Mouse (Mus musculus) thymus, postnatal 0 days (tissue): ENCODE results near the gene Prrg4. TPM values are rescaled to one million over a fixed set of nuclear protein-coding genes. Genes with fewer than 3 reads are reported as not detected.
A peak's percentile ranks its signal among the peaks of the same experiment; 100 is the strongest.
"Not testable (repeated sequence)": the region's sequence is repeated elsewhere in the genome, so short reads cannot be mapped to it uniquely, and the experiment has no call there.

Experiments
- DNase-seq: peaks from one replicate; pipeline ENCODE4 v3.0.0-alpha.2; 2015; ENCODE audit warnings: low spot score
- polyA plus RNA-seq: library from polyadenylated mRNA; unstranded; fragments of >200 nt; fragmentation: Nextera tagmentation; extraction: Ambion mirVana; gene quantifications from 2 replicates; pipeline ENCODE4 v1.2.1, GENCODE M21; 2015

Gene Prrg4
- polyA plus RNA-seq, 1 experiment from 2014 or later: 2.3 TPM

- no peak for DNase-seq
These were observed 7.1 kb downstream of the Prrg4 start for GRCm38 (mm10) chr2:104842559-104842958.

GRCm38 (mm10) chr2:104841736-104842135 lies 7.9 kb downstream of the Prrg4 start:
- DNase-seq: no peak

GRCm38 (mm10) chr2:104840974-104841373 lies 8.7 kb downstream of the Prrg4 start:
- no peak for DNase-seq

- no peak for DNase-seq
These were observed 17.2 kb downstream of the Prrg4 start for GRCm38 (mm10) chr2:104832486-104832885.

- no peak for DNase-seq
These were observed 23.5 kb downstream of the Prrg4 start for GRCm38 (mm10) chr2:104826191-104826590.

GRCm38 (mm10) chr2:104818763-104819162 lies 30.9 kb downstream of the Prrg4 start:
- not testable (repeated sequence) for DNase-seq

- DNase-seq: peak; percentile 10
These were observed 31.9 kb downstream of the Prrg4 start for GRCm38 (mm10) chr2:104817555-104818330.

GRCm38 (mm10) chr2:104816866-104817439 lies 32.7 kb downstream of the Prrg4 start:
- peak; percentile 87 for DNase-seq

GRCm38 (mm10) chr2:104816371-104816827 lies 33.3 kb downstream of the Prrg4 start, which contains the start of gene Qser1:
TSS of gene Qser1 (minus strand) at chr2:104816760.
- DNase-seq: no peak

GRCm38 (mm10) chr2:104815561-104816370 lies 33.9 kb downstream of the Prrg4 start:
- peak; percentile 42 for DNase-seq

GRCm38 (mm10) chr2:104814181-104814951 lies 35.3 kb downstream of the Prrg4 start:
- DNase-seq: no peak

GRCm38 (mm10) chr2:104805435-104805834 lies 44.2 kb downstream of the Prrg4 start:
- no peak for DNase-seq

Other genes starting within 250 kb of the Prrg4 start
- 12.6 and 16.4 TPM in 2 replicates for gene Tcp11l1, start 137.7 kb downstream of the Prrg4 start, polyA plus RNA-seq
- not detected in 2 replicates for gene Pin1rt1, start 133.5 kb downstream of the Prrg4 start, polyA plus RNA-seq
- gene Depdc7, start 107.0 kb downstream of the Prrg4 start, polyA plus RNA-seq: 3.7 and 4.0 TPM in 2 replicates
- gene Qser1, start 33.1 kb downstream of the Prrg4 start, polyA plus RNA-seq: 3.9 and 4.6 TPM in 2 replicates
- 7.5 and 7.6 TPM in 2 replicates for gene Ccdc73, start 17.9 kb upstream of the Prrg4 start, polyA plus RNA-seq
- 403 and 418 TPM in 2 replicates for gene Eif3m, start 167.2 kb upstream of the Prrg4 start, polyA plus RNA-seq
- gene Gm11060, start 242.1 kb upstream of the Prrg4 start, polyA plus RNA-seq: not detected in 2 replicates